Mouse (Mus musculus) liver, embryonic 15.5 days (tissue): ENCODE results near the gene Ankrd2. TPM values are rescaled to one million over a fixed set of nuclear protein-coding genes. Genes with fewer than 3 reads are reported as not detected.

Experiments
- ATAC-seq: fragments of 200-750 bp; cut with Nextera tagmentation; 2 replicates; pipeline ENCODE4 v1.8.0; 2017; ENCODE audit warnings: moderate number of reproducible peaks, mild to moderate bottlenecking, moderate library complexity; ENCODE audit not compliant: insufficient read depth
- H3K27ac ChIP-seq: fragments of 300-500 bp; sonication (generic); replicated peaks from 2 replicates; pipeline ENCODE4 v1.5.1; 2015; ENCODE audit warnings: mild to moderate bottlenecking, inconsistent platforms
- H3K27me3 ChIP-seq: fragments of 300-500 bp; sonication (generic); 2 replicates; pipeline ENCODE4 v1.6.1; 2015; ENCODE audit warnings: mild to moderate bottlenecking, inconsistent platforms
- H3K36me3 ChIP-seq: fragments of 300-500 bp; sonication (generic); replicated peaks from 2 replicates; pipeline ENCODE4 v1.6.1; 2015; ENCODE audit warnings: moderate library complexity, mild to moderate bottlenecking, inconsistent platforms
- H3K4me1 ChIP-seq: fragments of 300-500 bp; sonication (generic); replicated peaks from 2 replicates; pipeline ENCODE4 v1.6.1; 2015; ENCODE audit warnings: inconsistent platforms
- H3K4me2 ChIP-seq: fragments of 300-500 bp; sonication (generic); 2 replicates; pipeline ENCODE4 v1.6.1; 2015; ENCODE audit warnings: moderate library complexity, mild to moderate bottlenecking, inconsistent platforms
- H3K4me3 ChIP-seq: fragments of 300-500 bp; sonication (generic); replicated peaks from 2 replicates; pipeline ENCODE4 v1.5.1; 2015; ENCODE audit warnings: mild to moderate bottlenecking, inconsistent platforms
- H3K9ac ChIP-seq: fragments of 300-500 bp; sonication (generic); 2 replicates; pipeline ENCODE4 v1.6.1; 2015; ENCODE audit warnings: moderate library complexity, mild to moderate bottlenecking, inconsistent platforms
- H3K9me3 ChIP-seq: fragments of 300-500 bp; sonication (generic); replicated peaks from 2 replicates; pipeline ENCODE4 v1.6.1; 2016; ENCODE audit warnings: inconsistent platforms
- WGBS: fragments of 180-500 bp; shearing (Covaris S2); methylation state at CpG from one replicate; pipeline ENCODE4 v1.1.7; 2015; ENCODE audit warnings: mixed read lengths; ENCODE audit not compliant: insufficient replicate concordance; 5-methylcytosine and 5-hydroxymethylcytosine counted together
- polyA plus RNA-seq: library from polyadenylated mRNA; unstranded; fragments of >200 nt; fragmentation: Nextera tagmentation; extraction: Ambion mirVana; gene quantifications from 2 replicates; pipeline ENCODE4 v1.2.1, GENCODE M21; 2015

Gene Ankrd2
- polyA plus RNA-seq: 0.17 and 0.21 TPM in 2 replicates

DNA sequence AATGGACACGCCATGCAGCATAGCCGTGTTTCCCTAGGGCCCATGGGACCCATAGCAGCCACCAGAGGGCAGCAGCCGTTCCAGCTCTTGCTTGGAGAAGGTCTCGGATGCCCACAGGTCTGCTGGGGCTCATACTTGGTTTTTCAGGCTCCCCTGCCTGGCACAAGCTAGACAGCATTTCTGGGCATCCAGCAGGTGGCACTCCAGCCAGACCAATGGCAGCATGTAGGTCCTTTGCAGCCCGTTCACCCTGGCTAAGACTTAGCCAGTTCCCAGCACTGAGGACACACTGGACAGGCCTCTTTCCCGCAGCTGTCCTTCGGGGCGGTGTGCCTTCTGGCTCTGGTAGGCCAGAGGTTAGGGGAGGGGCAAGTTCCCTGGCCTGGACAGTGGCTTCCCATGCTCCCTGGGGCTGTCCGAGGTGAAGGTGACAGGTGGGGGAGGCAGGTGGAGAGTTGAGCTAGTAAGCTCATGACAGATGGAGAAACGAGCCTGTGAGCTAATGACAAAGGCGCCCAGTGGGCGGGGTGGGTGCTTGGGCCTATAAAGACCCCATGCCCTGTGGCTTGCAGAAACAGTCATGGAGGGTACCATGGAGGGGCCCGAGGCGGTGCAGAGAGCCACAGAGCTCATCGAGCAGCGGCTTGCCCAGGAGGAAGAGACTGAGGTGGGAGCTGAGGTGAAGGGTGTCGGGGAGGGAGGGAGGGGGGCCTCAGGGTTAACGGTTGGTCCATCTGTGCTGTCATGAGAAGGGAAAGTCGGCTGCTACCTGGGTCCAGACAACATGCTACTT lies at the start of gene Ankrd2:
Ankrd2 (plus strand) TSS at position 545 of the 793 bp plus-strand sequence.
- no peak within 1 kb of the TSS for H3K4me2 ChIP-seq
- peak; percentile 44 for ATAC-seq
- H3K36me3 ChIP-seq: no peaks in the 10 kb centered on the region
- peaks cover 16% of the 10 kb centered on the region for H3K27me3 ChIP-seq
- 59% methylated on average over 19 of the region's 19 CpGs for WGBS
- no peaks in the 10 kb centered on the region for H3K9me3 ChIP-seq
- H3K4me1 ChIP-seq: 0 out of 2 replicates have a peak, but pooled peaks cover 5% of the 10 kb centered on the region
- H3K9ac ChIP-seq: no peak within 1 kb of the TSS
- no peak within 1 kb of the TSS for H3K4me3 ChIP-seq
- H3K27ac ChIP-seq: no peak within 1 kb of the TSS

DNA sequence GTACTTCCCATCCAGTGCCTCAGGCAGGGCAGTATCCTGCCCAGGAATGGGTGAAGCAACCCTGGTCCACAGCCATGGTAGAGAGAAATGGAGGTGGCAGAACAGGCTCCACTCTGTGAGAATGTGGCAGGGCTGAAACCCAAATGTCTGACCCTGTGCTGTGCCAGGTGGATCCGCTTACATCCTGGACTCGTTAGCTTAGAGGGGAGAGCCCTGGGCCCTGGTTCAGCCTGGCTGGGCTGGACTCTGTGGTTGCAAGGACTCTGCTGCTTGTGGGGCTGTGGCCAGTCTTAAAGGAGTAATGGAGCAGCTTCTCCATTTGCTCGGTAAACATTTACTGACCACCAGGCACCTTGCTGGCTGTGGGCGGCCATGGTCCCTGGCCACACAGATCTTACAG lies 48.6 kb upstream of the Ankrd2 start:
- Histone ChIP-seq H3K4me1 (peaks cover 20% of the 10 kb centered on the region), H3K4me2 (no peak overlapping the region), H3K9ac (no peak overlapping the region), H3K27me3 (peaks cover 31% of the 10 kb centered on the region), H3K4me3 (no peak overlapping the region), H3K27ac (no peak overlapping the region), H3K9me3 (no peaks in the 10 kb centered on the region), H3K36me3 (no peaks in the 10 kb centered on the region)
- no peak for ATAC-seq
- 75% methylated on average over 4 of the region's 4 CpGs for WGBS

DNA sequence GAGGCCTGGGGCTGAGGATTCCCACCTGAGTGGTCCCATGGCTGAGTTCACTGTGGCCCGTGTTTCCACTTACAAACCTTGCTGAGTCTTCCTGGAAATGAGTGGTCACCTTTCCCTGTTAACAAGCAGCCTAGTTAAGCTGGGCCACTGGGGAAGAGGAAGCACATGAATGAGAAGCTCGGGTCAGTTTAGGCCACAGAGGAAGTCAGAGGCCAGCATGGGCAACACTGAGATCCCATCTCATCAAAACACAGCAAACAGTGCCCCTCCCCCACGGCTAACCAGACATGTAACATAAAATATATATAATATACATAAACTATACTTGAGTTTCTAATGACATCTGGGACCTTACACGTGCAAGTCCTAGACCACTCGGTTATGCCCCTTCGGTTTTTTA lies 46.0 kb upstream of the Ankrd2 start:
- no peaks in the 10 kb centered on the region for H3K9me3 ChIP-seq
- no peak overlapping the region for H3K4me2 ChIP-seq
- 43% methylated on average over 6 of the region's 6 CpGs for WGBS
- no peak overlapping the region for H3K27ac ChIP-seq
- no peak overlapping the region for H3K9ac ChIP-seq
- H3K27me3 ChIP-seq: 0 out of 2 replicates have a peak, but pooled peaks cover 5% of the 10 kb centered on the region
- no peak for ATAC-seq
- H3K4me3 ChIP-seq: no peak overlapping the region
- H3K4me1 ChIP-seq: peaks cover 14% of the 10 kb centered on the region
- H3K36me3 ChIP-seq: no peaks in the 10 kb centered on the region

DNA sequence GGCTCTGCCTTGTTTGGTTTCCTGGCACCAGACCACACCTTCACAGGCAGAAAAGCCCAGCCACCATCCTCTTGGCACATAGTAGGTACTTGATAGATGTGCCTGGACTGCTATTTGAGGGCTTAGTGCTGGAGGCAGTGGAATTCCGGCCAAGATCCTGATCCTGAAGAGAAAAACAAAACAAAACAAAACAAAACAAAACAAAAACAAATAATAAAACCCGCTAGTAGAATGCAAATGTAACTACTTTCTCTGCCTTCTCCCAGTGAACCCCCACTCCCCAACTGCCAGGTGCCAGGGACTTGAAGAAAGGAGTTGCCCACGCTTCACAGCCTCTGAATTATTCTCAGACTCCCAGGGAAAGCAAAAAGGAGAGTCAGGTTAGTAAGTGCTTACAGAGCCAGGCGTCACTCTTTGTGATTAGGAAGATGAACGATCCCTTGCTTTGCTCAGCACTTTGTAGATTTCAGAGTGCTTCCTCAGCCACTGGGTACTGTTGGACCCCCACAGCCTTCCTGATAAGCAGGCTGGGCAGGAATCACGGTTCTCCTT lies 43.8 kb upstream of the Ankrd2 start:
- no peak overlapping the region for H3K27ac ChIP-seq
- H3K4me2 ChIP-seq: no peak overlapping the region
- 37% methylated on average over 6 of the region's 6 CpGs for WGBS
- ATAC-seq: no peak
- no peaks in the 10 kb centered on the region for H3K9me3 ChIP-seq
- H3K27me3 ChIP-seq: no peaks in the 10 kb centered on the region
- no peaks in the 10 kb centered on the region for H3K36me3 ChIP-seq
- no peak overlapping the region for H3K9ac ChIP-seq
- H3K4me1 ChIP-seq: peaks cover 14% of the 10 kb centered on the region
- no peak overlapping the region for H3K4me3 ChIP-seq

DNA sequence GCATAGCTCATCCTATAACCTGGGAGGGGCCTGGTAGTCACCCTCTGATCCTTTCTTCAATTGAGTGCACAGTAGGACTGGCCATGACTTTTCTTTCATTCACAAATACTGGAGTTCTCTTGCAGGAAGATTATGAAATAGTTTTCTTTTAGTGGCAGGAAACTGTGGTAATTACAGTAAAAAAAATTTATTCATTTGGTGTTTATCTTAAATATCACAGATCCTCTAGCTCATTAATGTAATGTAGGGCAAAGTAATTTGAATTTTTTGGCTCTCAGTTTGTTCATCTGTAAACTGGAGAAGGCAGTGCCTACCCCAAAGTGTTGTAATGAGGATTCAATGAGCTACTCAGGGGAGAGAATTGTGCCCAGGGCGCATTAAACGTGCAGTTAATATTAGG lies 42.8 kb upstream of the Ankrd2 start:
- no peak overlapping the region for H3K4me3 ChIP-seq
- H3K36me3 ChIP-seq: no peaks in the 10 kb centered on the region
- 68% methylated on average over 2 of the region's 2 CpGs for WGBS
- ATAC-seq: no peak
- no peak overlapping the region for H3K9ac ChIP-seq
- H3K27me3 ChIP-seq: no peaks in the 10 kb centered on the region
- no peaks in the 10 kb centered on the region for H3K9me3 ChIP-seq
- no peak overlapping the region for H3K27ac ChIP-seq
- no peak overlapping the region for H3K4me2 ChIP-seq
- peaks cover 14% of the 10 kb centered on the region for H3K4me1 ChIP-seq

DNA sequence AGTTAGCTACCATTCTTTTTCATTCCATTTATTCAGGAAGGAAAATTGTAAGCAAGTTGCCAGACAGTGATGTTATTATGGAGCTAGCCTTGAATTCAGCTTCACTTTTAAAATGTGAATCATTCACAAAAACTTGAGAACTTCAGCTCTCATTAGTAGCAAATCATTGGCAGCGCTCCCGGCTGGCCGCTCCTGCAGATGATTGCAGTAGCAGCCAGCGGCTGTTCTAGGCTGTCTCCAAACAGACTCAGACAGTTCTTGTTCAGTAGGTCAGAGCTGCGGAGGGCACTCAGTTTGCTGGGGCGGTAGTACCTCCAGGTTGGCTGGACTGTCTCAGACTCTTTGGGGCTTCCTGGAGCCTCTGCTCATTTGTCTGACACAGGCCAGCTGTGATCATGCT lies 42.3 kb upstream of the Ankrd2 start:
- Histone ChIP-seq H3K4me3 (no peak overlapping the region), H3K27me3 (no peaks in the 10 kb centered on the region), H3K27ac (no peak overlapping the region), H3K4me2 (no peak overlapping the region), H3K9ac (no peak overlapping the region), H3K36me3 (no peaks in the 10 kb centered on the region), H3K4me1 (peaks cover 14% of the 10 kb centered on the region), H3K9me3 (no peaks in the 10 kb centered on the region)
- ATAC-seq: no peak
- WGBS: 85% methylated on average over 6 of the region's 6 CpGs

DNA sequence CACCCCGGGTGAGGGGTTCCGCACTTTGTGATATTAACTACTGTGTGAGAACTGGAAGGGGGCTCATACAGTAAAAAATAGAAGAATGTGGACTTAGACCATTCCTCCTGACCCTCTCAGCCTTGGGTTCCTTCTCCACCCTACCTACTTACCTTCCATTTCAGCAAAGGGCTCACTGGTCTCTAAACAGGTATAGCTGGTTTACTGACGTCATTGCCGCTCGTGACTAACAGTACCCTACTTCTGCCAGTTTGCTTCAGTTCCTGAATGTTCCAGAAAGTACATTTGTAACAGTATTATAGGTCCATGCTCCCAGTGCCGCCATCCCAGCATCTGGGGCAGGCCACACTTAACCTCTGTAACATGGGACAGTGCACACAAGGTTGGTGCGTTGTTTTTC lies 41.8 kb upstream of the Ankrd2 start:
- Histone ChIP-seq H3K4me2 (no peak overlapping the region), H3K36me3 (no peaks in the 10 kb centered on the region), H3K4me1 (peaks cover 17% of the 10 kb centered on the region), H3K4me3 (no peak overlapping the region), H3K27me3 (no peaks in the 10 kb centered on the region), H3K9ac (no peak overlapping the region), H3K9me3 (no peaks in the 10 kb centered on the region), H3K27ac (no peak overlapping the region)
- 80% methylated on average over 7 of the region's 7 CpGs for WGBS
- ATAC-seq: no peak

DNA sequence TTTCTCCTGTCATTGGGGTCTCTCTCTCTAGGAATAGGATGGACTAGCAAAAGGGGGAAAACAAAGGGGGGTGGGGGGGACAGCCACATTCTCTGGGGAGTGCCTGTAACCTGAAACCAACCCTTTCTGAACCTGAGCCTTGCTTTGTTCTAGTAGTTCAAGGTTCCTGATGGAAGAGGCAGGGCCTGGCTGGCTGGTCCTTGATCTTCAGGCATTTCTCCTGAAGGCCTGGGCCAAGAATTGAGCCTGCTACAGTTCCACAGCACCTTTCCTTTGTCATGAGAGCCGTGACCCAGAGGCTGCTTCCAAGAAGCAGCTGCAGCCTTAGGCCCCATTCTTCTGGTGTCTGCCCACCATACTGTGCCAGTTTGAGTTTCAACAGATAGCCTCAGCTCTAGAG lies 40.3 kb upstream of the Ankrd2 start:
- Histone ChIP-seq H3K9me3 (no peaks in the 10 kb centered on the region), H3K4me1 (peaks cover 22% of the 10 kb centered on the region), H3K36me3 (no peaks in the 10 kb centered on the region), H3K4me2 (no peak overlapping the region), H3K27ac (no peak overlapping the region), H3K27me3 (no peaks in the 10 kb centered on the region), H3K9ac (no peak overlapping the region), H3K4me3 (no peak overlapping the region)
- WGBS: 72% methylated on average over 1 of the region's 1 CpGs
- no peak for ATAC-seq

DNA sequence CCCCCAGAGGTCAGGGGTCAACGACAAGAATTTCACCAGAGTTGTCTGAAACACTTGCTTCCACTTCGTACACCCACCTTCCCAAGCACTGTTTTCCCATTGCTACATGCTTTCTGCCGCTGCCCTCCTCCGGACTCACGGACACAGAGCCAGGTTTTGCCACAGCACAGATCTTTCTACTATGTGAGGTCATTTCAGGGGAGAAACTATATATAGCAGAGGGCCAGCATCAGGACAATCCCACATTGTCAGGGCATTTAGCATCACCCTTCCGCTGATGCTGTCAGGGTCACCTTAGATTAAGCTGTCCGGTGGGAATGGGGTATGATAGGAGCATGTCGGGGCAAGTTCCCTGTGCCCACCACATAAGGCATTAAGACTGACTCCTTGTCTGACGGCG lies 38.7 kb upstream of the Ankrd2 start:
- Histone ChIP-seq H3K27me3 (no peaks in the 10 kb centered on the region), H3K9ac (no peak overlapping the region), H3K27ac (no peak overlapping the region), H3K4me3 (no peak overlapping the region), H3K4me1 (peaks cover 32% of the 10 kb centered on the region), H3K9me3 (no peaks in the 10 kb centered on the region), H3K36me3 (no peaks in the 10 kb centered on the region), H3K4me2 (no peak overlapping the region)
- no peak for ATAC-seq
- 76% methylated on average over 10 of the region's 10 CpGs for WGBS

DNA sequence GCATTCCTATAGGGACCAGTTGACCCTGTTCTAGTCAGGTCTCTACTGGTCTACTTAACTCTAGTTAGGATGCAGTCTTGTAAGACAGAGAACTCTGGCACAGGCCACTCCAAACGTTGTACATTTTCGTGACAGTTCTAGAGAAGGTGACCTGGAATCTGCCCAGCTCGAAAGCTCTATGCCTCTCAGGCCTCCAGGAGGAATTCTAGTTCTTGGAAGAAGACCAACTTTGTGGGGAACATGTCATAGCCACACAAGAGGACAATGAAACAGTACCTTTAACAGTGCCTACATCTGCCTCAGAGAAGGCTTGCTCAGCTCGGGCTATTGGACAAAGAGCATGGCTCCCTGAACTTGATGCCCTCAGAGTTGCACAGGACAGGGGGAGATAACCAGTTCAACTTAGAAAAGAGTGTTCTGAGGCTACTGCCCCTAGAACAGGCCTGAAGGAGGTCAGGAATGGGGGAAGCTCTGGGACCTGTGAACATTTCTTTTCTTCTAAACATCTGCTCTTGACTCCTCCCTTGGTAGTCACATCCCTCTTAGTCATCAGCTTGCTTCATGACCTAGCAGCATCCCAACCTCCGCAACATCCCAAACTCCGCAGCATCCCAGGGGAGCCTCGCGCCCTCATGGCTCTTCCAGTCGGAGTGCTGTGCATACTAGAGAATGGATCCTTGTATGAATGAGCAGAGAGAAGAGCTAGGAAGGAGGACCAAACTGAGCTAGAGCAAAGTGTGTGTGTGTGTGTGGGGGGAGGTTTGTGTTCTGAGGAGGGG lies 36.8 kb upstream of the Ankrd2 start:
- Histone ChIP-seq H3K4me1 (peaks cover 23% of the 10 kb centered on the region), H3K9me3 (no peaks in the 10 kb centered on the region), H3K27me3 (no peaks in the 10 kb centered on the region), H3K9ac (no peak overlapping the region), H3K4me2 (no peak overlapping the region), H3K27ac (peak overlapping the region; percentile 62), H3K4me3 (no peak overlapping the region), H3K36me3 (no peaks in the 10 kb centered on the region)
- 69% methylated on average over 9 of the region's 9 CpGs for WGBS
- ATAC-seq: no peak

DNA sequence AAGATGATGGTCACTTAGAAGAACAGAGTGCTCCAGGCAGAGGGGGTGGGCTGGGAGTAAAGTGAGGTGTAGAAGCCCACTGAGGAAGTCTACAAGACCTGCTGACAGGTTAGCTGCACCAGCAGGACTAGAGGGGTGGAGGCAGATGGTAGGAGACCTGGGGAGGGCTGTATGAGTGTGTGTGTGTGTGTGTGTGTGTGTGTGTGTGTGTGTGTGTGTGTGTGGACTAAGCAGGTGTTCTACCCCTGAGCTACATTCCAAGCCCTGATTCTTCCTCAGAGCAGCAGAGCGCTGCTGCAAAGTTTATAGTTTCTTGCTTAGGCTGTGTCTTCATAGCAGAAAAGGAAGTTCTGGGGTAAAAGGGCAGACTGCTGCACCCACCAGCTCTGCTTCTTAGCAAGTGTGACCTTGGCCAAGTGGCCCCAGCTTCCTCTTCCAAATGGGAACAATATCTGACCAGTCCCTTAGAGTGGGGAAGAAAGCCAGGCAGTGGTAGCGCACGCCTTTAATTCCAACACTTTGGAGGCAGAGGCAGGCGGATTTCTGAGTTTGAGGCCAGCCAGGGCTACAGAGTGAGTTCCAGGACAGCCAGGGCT lies 36.0 kb upstream of the Ankrd2 start:
- Histone ChIP-seq H3K9me3 (no peaks in the 10 kb centered on the region), H3K27ac (peak overlapping the region; percentile 62), H3K27me3 (no peaks in the 10 kb centered on the region), H3K4me2 (no peak overlapping the region), H3K9ac (no peak overlapping the region), H3K36me3 (no peaks in the 10 kb centered on the region), H3K4me1 (peaks cover 30% of the 10 kb centered on the region), H3K4me3 (no peak overlapping the region)
- ATAC-seq: no peak; the same call in 1 of the 2 replicates
- WGBS: 53% methylated on average over 4 of the region's 4 CpGs
